Mouse (Mus musculus) forebrain, embryonic 10.5 days (tissue): ENCODE measurements around the gene Gnai2. TPM values are rescaled to one million over a fixed set of nuclear protein-coding genes. Genes with fewer than 3 reads are reported as not detected.

Experiments
- DNase-seq: peaks from one replicate; pipeline ENCODE4 v3.0.0-alpha.2; 2017; ENCODE audit warnings: low spot score; ENCODE audit errors: extremely low spot score
- H3K27ac ChIP-seq: fragments of 300-500 bp; sonication (generic); 2 replicates; pipeline ENCODE4 v1.5.1; 2016; ENCODE audit warnings: mild to moderate bottlenecking
- H3K27me3 ChIP-seq: fragments of 300-500 bp; sonication (generic); 2 replicates; pipeline ENCODE4 v1.6.1; 2016; ENCODE audit warnings: mild to moderate bottlenecking; ENCODE audit not compliant: poor library complexity, severe bottlenecking
- H3K36me3 ChIP-seq: fragments of 300-500 bp; sonication (generic); replicated peaks from 2 replicates; pipeline ENCODE4 v1.6.1; 2016; ENCODE audit warnings: mild to moderate bottlenecking, moderate library complexity
- H3K4me1 ChIP-seq: fragments of 300-500 bp; sonication (generic); 2 replicates; pipeline ENCODE4 v1.6.1; 2016
- H3K4me3 ChIP-seq: fragments of 300-500 bp; sonication (generic); 2 replicates; pipeline ENCODE4 v1.5.1; 2016; ENCODE audit warnings: mild to moderate bottlenecking, moderate library complexity
- H3K9me3 ChIP-seq: fragments of 300-500 bp; sonication (generic); 2 replicates; pipeline ENCODE4 v1.6.1; 2016; ENCODE audit warnings: mild to moderate bottlenecking, moderate library complexity
- WGBS: fragments of 180-500 bp; shearing (Covaris S2); methylation state at CpG from one replicate; pipeline ENCODE4 v1.1.7; 2016; 5-methylcytosine and 5-hydroxymethylcytosine counted together
- polyA plus RNA-seq: library from polyadenylated mRNA; unstranded; fragments of >200 nt; fragmentation: Nextera tagmentation; extraction: Ambion mirVana; gene quantifications from 2 replicates; pipeline ENCODE4 v1.2.1, GENCODE M21; 2016

Gene Gnai2
- polyA plus RNA-seq, 1 experiment from 2014 or later: 533 TPM

DNA sequence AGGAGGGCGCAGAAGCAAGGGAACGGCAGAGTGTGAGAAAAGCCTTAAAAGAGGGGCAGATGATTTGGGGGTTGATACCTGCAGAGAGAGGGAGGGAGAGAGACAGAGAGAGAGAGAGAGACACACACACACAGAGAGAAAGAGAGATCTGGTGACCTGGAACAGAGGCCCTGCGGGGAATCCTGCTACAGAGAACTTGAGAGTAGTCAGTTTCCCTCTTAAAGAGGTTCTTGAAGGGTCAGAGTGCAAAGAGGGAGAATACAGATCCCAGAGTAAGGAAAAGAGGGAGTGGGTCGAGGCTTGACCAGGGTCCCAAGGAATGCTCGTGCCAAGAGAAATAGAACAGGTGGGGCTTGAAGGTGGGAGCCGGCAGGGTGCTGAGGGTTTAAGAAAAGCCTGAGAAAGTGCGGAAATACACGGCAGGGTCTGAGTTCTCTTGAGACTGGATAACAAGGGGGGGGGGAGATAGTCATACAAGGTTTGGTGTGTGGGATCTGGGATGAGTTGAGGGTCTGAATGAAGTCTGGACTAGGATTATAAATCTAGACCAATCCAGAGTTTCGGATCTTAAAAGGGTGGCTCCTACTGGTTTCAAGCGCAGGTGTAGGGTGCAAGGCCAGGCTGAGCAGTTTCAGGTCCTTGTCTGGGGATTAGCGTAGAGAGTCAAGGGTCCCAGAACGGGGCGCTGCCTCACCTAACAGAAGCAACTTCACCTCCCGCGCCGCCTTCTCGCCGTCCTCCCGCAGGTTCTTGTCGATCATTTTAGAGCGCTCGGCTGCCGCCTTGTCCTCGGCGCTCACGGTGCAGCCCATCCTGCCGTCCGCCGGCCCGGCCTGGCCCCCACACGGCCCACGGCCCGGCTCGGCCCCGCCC is 525 bp downstream of the Gnai2 start:
- no peak for DNase-seq
- Histone ChIP-seq H3K27me3 (no peaks in the 10 kb centered on the region), H3K27ac (peak overlapping the region; percentile 97), H3K9me3 (no peaks in the 10 kb centered on the region), H3K36me3 (peaks cover 33% of the 10 kb centered on the region), H3K4me1 (peaks cover 91% of the 10 kb centered on the region), H3K4me3 (peak overlapping the region; percentile 80)
- WGBS: under 1% methylated on average over 35 of the region's 35 CpGs

DNA sequence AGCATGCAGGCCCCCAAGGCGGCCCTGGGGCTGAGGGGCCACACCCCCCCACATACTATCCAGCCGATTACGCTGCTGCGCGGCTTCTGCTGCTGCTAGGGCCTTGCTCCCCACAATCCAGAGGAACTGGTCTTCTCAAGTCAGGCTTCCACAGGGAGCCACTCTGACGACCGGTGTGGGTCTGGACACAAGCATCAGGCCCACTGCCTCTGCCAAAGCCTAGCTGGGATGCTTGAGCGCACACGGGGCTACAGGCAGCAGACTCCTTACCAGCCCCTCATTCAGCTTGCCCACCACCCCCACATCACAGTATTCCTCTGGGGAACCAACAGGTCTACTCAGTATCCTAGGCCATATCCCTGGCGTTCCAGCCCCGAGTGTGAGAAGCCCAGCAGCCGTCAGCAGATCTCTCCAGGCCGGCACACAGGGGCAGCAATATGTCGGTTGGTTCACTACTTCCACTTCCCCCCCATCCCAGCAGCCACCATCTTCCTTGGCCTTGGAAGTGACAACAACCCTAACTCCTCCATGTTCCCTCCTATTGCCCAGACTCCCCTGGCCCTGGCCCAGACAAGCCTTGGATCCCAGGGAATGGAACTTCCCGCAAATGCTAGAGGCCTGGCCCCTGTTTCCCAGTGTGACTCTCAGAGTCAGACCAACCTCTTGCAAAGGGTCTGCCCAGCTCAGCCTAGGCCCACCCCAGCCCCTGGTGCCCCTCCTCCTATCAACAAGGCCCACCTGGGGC is 1.3 kb downstream of the Gnai2 start:
- peak; percentile 48 for DNase-seq
- H3K9me3 ChIP-seq: no peaks in the 10 kb centered on the region
- H3K27ac ChIP-seq: peak overlapping the region; percentile 97
- peak overlapping the region; percentile 80 for H3K4me3 ChIP-seq
- peaks cover 42% of the 10 kb centered on the region for H3K36me3 ChIP-seq
- peaks cover 92% of the 10 kb centered on the region for H3K4me1 ChIP-seq
- no peaks in the 10 kb centered on the region for H3K27me3 ChIP-seq
- WGBS: 2% methylated on average over 15 of the region's 15 CpGs

DNA sequence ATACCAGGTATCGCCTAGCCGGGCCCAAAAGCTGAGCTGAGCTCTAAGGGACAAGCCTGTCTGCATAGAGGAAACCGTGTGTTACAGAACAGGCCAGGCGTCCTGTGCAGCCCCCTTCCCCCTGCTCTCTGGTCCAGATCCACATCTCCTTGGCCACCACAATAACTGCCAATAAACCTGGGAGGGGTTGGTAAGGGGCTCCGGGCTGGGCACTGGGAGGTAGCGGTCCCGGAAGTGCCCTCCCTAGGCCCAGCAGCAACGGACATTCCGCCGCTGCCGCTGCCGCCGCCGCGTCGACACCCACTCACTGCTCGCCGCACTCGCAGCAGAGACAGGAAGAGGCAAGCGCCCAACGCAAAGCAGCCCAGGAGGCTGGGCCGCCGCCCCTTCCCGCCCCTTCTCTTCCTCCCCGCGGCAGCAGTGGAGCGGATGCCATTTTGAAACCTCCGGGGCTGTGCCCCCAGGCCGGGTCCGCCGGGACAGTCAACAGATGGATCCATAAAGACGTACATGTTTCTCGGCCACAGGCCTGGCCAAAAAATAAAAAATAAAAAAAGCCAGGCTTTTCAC is 2.0 kb downstream of the Gnai2 start:
- DNase-seq: peak; percentile 69
- peaks cover 98% of the 10 kb centered on the region for H3K4me1 ChIP-seq
- peaks cover 48% of the 10 kb centered on the region for H3K36me3 ChIP-seq
- H3K27me3 ChIP-seq: no peaks in the 10 kb centered on the region
- peak overlapping the region; percentile 80 for H3K4me3 ChIP-seq
- H3K27ac ChIP-seq: peak overlapping the region; percentile 97
- 2% methylated on average over 33 of the region's 33 CpGs for WGBS
- H3K9me3 ChIP-seq: no peaks in the 10 kb centered on the region

DNA sequence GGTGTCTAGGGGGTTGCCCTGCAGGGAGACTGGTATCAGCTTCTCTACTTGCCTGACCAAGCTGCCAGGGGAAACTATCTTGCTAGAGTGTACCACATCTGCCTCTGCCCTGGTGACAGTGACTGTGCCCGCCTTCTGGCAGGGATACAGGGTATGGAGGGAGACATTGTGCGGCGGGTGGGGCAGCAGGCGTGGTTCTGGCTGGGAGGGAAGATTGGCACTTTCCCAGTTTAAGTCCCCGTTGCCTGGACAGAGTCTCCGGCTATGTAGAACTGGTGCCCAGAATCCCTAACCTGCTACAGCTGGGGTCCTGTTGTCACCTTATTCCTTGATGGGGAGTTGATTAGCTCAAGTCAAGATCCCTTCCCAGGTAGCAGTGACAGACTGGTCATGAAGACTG is 2.7 kb downstream of the Gnai2 start:
- no peaks in the 10 kb centered on the region for H3K9me3 ChIP-seq
- no peaks in the 10 kb centered on the region for H3K27me3 ChIP-seq
- peak overlapping the region; percentile 97 for H3K27ac ChIP-seq
- H3K4me3 ChIP-seq: peak overlapping the region; percentile 80
- DNase-seq: no peak
- whole genome bisulfite sequencing: 50% methylated on average over 6 of the region's 6 CpGs
- H3K36me3 ChIP-seq: peaks cover 55% of the 10 kb centered on the region
- peaks cover 99% of the 10 kb centered on the region for H3K4me1 ChIP-seq

DNA sequence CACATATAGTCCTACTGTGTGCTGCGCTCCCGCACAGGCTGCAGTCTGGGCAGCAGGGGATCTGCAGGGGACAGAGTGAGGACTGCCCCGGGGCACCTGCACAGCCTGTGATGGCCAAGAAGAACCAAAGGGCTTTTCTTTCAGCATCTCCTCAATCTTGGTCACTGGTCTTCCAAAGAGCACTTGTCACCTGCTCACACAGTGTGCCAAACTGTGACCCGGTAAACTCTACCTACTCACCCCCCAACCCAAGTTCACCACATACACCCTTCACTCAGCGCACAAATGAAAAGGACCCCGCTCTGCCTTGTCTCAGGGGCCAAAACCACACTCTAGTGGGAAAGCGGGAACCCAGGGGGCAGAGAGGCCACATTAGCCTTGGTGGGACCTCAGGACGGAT is 3.3 kb downstream of the Gnai2 start:
- Histone ChIP-seq H3K27ac (peak overlapping the region; percentile 97), H3K9me3 (no peaks in the 10 kb centered on the region), H3K27me3 (no peaks in the 10 kb centered on the region), H3K4me1 (peaks cover 99% of the 10 kb centered on the region), H3K4me3 (peak overlapping the region; percentile 80), H3K36me3 (peaks cover 58% of the 10 kb centered on the region)
- WGBS: 64% methylated on average over 8 of the region's 8 CpGs
- DNase-seq: no peak

DNA sequence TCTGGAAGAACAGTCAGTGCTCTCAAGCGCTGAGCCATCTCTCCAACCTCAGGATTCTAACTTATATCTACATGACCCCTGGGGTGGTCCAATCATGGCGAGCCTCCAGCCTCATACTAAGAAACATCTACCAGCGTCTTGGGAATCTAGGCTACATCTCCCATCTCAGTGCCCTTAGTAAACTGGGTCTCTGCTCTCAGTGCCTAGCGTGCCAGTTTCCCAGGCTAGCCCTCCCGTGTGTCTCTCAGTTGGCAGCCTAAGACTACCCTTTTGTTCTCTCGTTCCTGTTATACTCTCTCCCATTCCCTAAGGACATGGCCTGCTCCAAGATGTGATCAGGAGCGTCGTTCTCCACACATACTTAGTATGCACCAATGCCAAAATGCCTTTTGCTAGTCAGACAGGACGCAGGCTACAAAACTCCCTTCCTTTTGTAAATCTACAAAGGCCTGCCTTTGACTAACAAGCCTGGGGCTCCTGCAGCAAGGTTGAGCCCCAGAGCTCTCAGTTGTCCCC is 3.8 kb downstream of the Gnai2 start:
- Histone ChIP-seq H3K9me3 (no peaks in the 10 kb centered on the region), H3K36me3 (peaks cover 60% of the 10 kb centered on the region), H3K27ac (peak overlapping the region; percentile 97), H3K27me3 (no peaks in the 10 kb centered on the region), H3K4me3 (peak overlapping the region; percentile 80), H3K4me1 (peaks cover 99% of the 10 kb centered on the region)
- no peak for DNase-seq
- WGBS: 36% methylated on average over 9 of the region's 9 CpGs

DNA sequence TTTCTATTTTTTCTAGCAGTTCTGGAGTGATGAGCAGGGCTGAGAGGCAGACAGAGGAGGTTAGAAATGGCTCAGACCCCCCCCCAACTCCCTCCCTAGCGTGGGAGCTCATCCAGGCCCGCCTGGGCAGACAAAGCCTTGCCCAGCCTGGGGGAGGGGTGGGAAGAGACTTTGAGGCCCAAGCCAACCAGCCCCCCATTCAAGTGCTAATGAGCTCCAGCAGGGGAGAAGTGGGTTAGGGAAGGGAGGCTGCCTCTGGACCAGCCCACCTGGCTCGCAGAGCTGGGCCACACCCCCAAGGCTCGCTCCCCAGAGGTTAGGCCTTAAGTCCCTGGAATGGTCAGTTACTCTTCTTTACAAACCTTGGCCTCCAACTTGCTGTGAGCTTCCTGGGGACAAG is 4.6 kb downstream of the Gnai2 start:
- H3K27me3 ChIP-seq: no peaks in the 10 kb centered on the region
- DNase-seq: peak; percentile 84
- peaks cover 68% of the 10 kb centered on the region for H3K36me3 ChIP-seq
- WGBS: 0% methylated on average over 4 of the region's 4 CpGs
- peak overlapping the region; percentile 97 for H3K27ac ChIP-seq
- H3K4me1 ChIP-seq: peaks cover 99% of the 10 kb centered on the region
- H3K9me3 ChIP-seq: no peaks in the 10 kb centered on the region
- H3K4me3 ChIP-seq: peak overlapping the region; percentile 80

DNA sequence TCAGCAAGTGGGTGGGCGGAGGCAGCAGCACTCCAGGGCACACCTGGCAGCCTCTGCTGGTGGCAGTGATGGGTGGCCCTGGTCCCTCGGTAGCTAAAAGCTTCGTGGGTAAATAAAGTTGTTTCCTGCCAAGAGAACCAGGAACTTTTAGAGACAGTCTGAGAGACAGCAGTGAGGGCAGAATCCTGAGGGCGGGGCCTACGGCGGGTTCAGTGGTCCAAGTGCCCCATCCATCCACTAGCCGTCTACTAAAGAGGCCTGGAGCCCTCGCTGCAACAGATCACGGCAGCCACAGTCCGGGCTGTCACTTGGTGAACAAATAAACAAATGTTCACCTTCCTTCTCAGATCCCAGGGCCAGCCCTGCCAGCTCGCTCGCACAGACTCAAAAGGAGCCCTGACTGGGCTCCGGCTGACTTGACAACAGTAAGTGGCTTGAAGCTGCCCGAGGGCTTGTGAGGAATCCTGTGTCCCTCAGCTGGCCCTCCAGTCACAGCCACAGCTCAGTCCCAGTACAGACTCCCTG is 5.2 kb downstream of the Gnai2 start:
- 7% methylated on average over 14 of the region's 14 CpGs for WGBS
- no peaks in the 10 kb centered on the region for H3K27me3 ChIP-seq
- no peaks in the 10 kb centered on the region for H3K9me3 ChIP-seq
- peak overlapping the region; percentile 97 for H3K27ac ChIP-seq
- H3K36me3 ChIP-seq: peaks cover 74% of the 10 kb centered on the region
- DNase-seq: no peak
- H3K4me1 ChIP-seq: peaks cover 99% of the 10 kb centered on the region
- H3K4me3 ChIP-seq: peak overlapping the region; percentile 80

DNA sequence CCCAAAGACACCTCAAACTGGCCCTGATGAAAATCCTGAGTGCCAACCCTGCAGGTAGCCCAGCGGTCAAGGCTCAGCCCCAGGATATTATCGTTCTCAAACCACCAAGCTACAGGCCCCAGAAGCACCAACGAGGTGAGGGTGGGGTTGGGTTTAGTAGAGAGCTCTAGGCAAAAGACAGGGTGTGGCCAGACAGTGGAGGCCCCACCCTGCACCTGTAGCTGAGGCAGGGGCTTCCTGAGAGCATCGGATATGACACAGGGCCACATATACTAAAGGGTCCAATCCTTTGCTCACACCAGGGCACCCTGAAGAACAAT is 5.8 kb downstream of the Gnai2 start:
- Histone ChIP-seq H3K36me3 (peaks cover 80% of the 10 kb centered on the region), H3K4me3 (peak overlapping the region; percentile 80)
- WGBS: 28% methylated on average over 4 of the region's 4 CpGs

DNA sequence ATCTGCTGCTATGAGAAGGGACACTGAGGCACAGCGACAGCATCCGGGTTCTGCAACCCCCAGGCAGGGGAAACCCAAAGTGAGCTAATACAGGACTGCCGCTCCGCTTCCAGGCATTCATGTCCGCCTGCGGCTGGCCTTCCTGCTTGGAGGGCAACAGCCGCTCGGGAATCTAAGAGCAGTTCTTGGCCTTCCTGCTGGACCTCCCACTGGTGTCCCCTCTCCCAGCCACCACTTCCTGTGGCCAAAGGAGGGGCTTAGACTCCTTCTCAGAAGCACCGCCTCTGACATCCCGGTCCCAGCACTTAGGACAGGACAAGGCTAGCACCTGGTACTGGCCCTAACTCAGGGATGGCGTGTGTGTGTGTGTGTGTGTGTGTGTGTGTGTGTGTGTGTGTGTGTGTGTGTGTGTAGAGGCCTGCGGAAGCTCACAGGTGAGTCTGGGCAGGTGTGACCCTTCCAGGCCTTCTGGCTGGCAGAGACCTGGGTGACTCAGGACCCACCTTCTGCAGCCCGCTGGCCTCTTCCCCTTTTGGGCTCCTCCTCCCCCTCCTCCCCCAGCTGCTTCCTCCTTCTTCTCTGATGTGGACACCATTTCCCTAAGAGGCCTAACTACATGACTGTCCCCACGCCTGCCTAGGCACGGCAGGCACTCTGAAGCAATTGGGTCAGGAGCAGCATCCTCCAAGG is 6.3 kb downstream of the Gnai2 start:
- no peak for DNase-seq
- Histone ChIP-seq H3K36me3 (peaks cover 85% of the 10 kb centered on the region), H3K27me3 (no peaks in the 10 kb centered on the region), H3K4me3 (peak overlapping the region; percentile 80), H3K27ac (peak overlapping the region; percentile 97), H3K4me1 (peaks cover 100% of the 10 kb centered on the region), H3K9me3 (no peaks in the 10 kb centered on the region)
- 33% methylated on average over 15 of the region's 15 CpGs for WGBS

More for the DNA sequence above, 5.8 kb downstream of the Gnai2 start:
- Histone ChIP-seq H3K9me3 (no peaks in the 10 kb centered on the region), H3K4me1 (peaks cover 100% of the 10 kb centered on the region), H3K27ac (peak overlapping the region; percentile 97), H3K27me3 (no peaks in the 10 kb centered on the region)
- DNase-seq: no peak

DNA sequence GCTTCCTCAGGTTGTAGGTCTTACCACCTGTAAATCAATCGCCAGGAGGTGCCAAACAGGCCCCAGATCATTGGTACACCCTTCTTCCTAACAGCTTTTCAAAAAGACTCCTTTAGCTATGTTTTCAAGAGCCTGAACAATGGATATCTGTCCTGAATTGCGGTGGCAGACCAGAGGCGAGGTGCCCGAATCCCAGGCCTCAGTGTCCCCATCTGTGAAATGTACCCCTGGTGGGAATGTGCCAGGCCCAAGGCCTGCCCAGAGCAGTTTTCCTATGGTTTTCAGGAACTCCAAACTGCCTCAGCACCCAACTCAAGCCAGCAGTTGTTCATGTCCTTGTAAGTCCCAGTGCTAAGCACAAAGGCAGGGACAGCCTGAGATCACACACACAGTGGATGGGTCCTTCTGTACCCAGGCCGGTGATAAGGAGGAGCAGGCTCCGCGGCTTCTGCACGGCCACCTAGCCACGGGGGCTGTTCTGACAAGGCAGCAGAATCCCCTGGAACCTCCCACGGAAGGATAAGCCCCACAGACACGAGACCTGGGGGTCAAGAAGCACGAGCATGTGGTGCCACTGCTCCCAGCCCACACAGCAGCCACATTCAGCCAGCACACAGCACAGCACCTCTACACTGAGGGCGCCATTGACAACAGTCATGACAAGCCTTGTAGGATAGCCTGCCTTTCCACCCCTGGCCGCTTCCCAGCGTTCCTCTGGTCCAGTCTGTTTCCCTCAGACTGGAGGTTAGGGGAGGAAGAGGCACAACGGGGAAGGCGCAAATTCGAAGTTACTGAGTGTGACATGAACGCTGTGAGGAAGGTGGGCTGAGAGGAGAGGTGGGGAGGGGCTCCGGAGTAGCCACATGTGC is 7.5 kb downstream of the Gnai2 start:
- H3K27ac ChIP-seq: peak overlapping the region; percentile 97
- 22% methylated on average over 20 of the region's 20 CpGs for WGBS
- H3K36me3 ChIP-seq: peaks cover 85% of the 10 kb centered on the region
- no peaks in the 10 kb centered on the region for H3K9me3 ChIP-seq
- peaks cover 89% of the 10 kb centered on the region for H3K4me1 ChIP-seq
- no peaks in the 10 kb centered on the region for H3K27me3 ChIP-seq
- H3K4me3 ChIP-seq: peak overlapping the region; percentile 80
- DNase-seq: no peak
